Comparison of ENCODE assay signal across 8 mouse cellular contexts in genomic region chr7:130545893-130546292, GRCm38 (mm10). TPM values are rescaled to one million over a fixed set of nuclear protein-coding genes. Genes with fewer than 3 reads are reported as not detected.
DNase-seq lines count a peak whose midpoint lies in the region; ATAC-seq and TF ChIP-seq lines count a peak whose summit lies in the region.

No protein-coding gene starts in this region.

- no peak for ATAC-seq in kidney, embryonic 16.5 days (ENCODE audit: low FRiP score, low TSS enrichment)
- ATAC-seq in midbrain, postnatal 0 days (ENCODE audit: low FRiP score), result no peak

- no peak for DNase-seq in kidney, adult 11 months
- peak; percentile 14 for DNase-seq in induced T-regulatory cell, adult 2 months (ENCODE audit: low read depth)
- DNase-seq in midbrain, postnatal 0 days (ENCODE audit: low spot score), result no peak
- no peak for DNase-seq in right cerebral cortex, postnatal 36 days (ENCODE audit: low spot score in 2 of 2)
- DNase-seq in thymus, postnatal 36 days, result no peak
- no peak for DNase-seq in ovary, postnatal 14 days (ENCODE audit: low spot score)

- 44% methylated on average over 3 of the region's 3 CpGs for WGBS in kidney, embryonic 16.5 days
- WGBS in midbrain, postnatal 0 days, result 61% methylated on average over 3 of the region's 3 CpGs

- H3K9me3 ChIP-seq in kidney, embryonic 16.5 days (ENCODE audit: low read length), result no peaks in the 10 kb centered on the region
- no peaks in the 10 kb centered on the region for H3K9me3 ChIP-seq in midbrain, postnatal 0 days (ENCODE audit: low read length)

- peak overlapping the region; percentile 82 for H3K4me2 ChIP-seq in kidney, embryonic 16.5 days (replicated peaks; ENCODE audit: low read depth, low read length)
- H3K4me2 ChIP-seq in midbrain, postnatal 0 days (ENCODE audit: low read depth, low read length, poor library complexity, severe bottlenecking), result peak overlapping the region; percentile 51

- peaks cover 11% of the 10 kb centered on the region for H3K4me1 ChIP-seq in kidney, embryonic 16.5 days (ENCODE audit: insufficient read depth, low read length)
- H3K4me1 ChIP-seq in cortical plate, adult 2 months (ENCODE audit: control insufficient read depth, insufficient read depth, low read length), result no peaks in the 10 kb centered on the region
- peaks cover 5% of the 10 kb centered on the region; the same call in 1 of the 2 replicates for H3K4me1 ChIP-seq in midbrain, postnatal 0 days (ENCODE audit: insufficient read depth, low read length)

- H3K27me3 ChIP-seq in kidney, embryonic 16.5 days (ENCODE audit: insufficient read depth, low read length), result no peaks in the 10 kb centered on the region
- H3K27me3 ChIP-seq in midbrain, postnatal 0 days (ENCODE audit: insufficient read depth, low read length), result no peaks in the 10 kb centered on the region

- TF ChIP-seq CTCF in cortical plate, adult 2 months (IDR thresholded peaks at IDR 0.05; ENCODE audit: extremely low read depth, insufficient read depth, low read length), result no peak
- no peak for TF ChIP-seq CTCF in midbrain, postnatal 0 days (IDR thresholded peaks at IDR 0.05)

- TF ChIP-seq POLR2A in cortical plate, adult 2 months (IDR thresholded peaks at IDR 0.05; ENCODE audit: extremely low read depth, insufficient read depth, low read length), result no peak

- H3K36me3 ChIP-seq in kidney, embryonic 16.5 days (ENCODE audit: insufficient read depth, low read length), result peaks cover 37% of the 10 kb centered on the region
- H3K36me3 ChIP-seq in midbrain, postnatal 0 days (ENCODE audit: insufficient read depth, low read length), result no peaks in the 10 kb centered on the region

- H3K27ac ChIP-seq in kidney, embryonic 16.5 days (ENCODE audit: low read length), result peak overlapping the region; percentile 100
- H3K27ac ChIP-seq in cortical plate, adult 2 months (ENCODE audit: insufficient read depth, low read length), result no peak overlapping the region
- peak overlapping the region; percentile 91 for H3K27ac ChIP-seq in midbrain, postnatal 0 days (ENCODE audit: low read depth, low read length)

- H3K4me3 ChIP-seq in kidney, embryonic 16.5 days (ENCODE audit: low read length), result peak overlapping the region; percentile 92
- peak overlapping the region; percentile 54; the same call in 1 of the 2 replicates for H3K4me3 ChIP-seq in cortical plate, adult 2 months (ENCODE audit: insufficient read depth, low read length)
- H3K4me3 ChIP-seq in midbrain, postnatal 0 days (ENCODE audit: low read depth, low read length), result peak overlapping the region; percentile 89

- H3K9ac ChIP-seq in kidney, embryonic 16.5 days (replicated peaks; ENCODE audit: low read length), result peak overlapping the region; percentile 98
- 0 out of 2 replicates have a peak overlapping the region, but pooled peaks have one; percentile 86 for H3K9ac ChIP-seq in midbrain, postnatal 0 days (replicated peaks; ENCODE audit: low read length, poor library complexity, severe bottlenecking)

RNA-seq across cellular contexts. Expression of gene Ate1, which starts 25.7 kb away (rescaled TPM):
- polyA plus RNA-seq in kidney, embryonic 16.5 days (2015; fragmentation: Nextera tagmentation; extraction: Ambion mirVana), result 58.5 and 68.6 TPM in 2 replicates
- polyA plus RNA-seq in cortical plate, adult 2 months (2012; rRNA removed), result 22.6 and 26.1 TPM in 2 replicates
- 47.4 and 60.5 TPM in 2 replicates for total RNA-seq in midbrain, postnatal 0 days (2014; rRNA removed)
- 101 and 129 TPM in 2 replicates for polyA plus RNA-seq in midbrain, postnatal 0 days (2015; fragmentation: Nextera tagmentation; extraction: Ambion mirVana)

RNA-seq across cellular contexts. Expression of gene Nsmce4a, which starts 27.0 kb away (rescaled TPM):
- polyA plus RNA-seq in kidney, embryonic 16.5 days (2015; fragmentation: Nextera tagmentation; extraction: Ambion mirVana), result 155 and 159 TPM in 2 replicates
- polyA plus RNA-seq in cortical plate, adult 2 months (2012; rRNA removed), result 37.1 and 39.2 TPM in 2 replicates
- total RNA-seq in midbrain, postnatal 0 days (2014; rRNA removed), result 38.7 and 46.1 TPM in 2 replicates
- polyA plus RNA-seq in midbrain, postnatal 0 days (2015; fragmentation: Nextera tagmentation; extraction: Ambion mirVana), result 67.7 and 67.9 TPM in 2 replicates

RNA-seq across cellular contexts. Expression of gene Tacc2, which starts 31.3 kb away (rescaled TPM):
- polyA plus RNA-seq in kidney, embryonic 16.5 days (2015; fragmentation: Nextera tagmentation; extraction: Ambion mirVana), result 31.3 and 40.0 TPM in 2 replicates
- polyA plus RNA-seq in cortical plate, adult 2 months (2012; rRNA removed), result 44.6 and 49.4 TPM in 2 replicates
- 49.9 and 54.8 TPM in 2 replicates for total RNA-seq in midbrain, postnatal 0 days (2014; rRNA removed)
- polyA plus RNA-seq in midbrain, postnatal 0 days (2015; fragmentation: Nextera tagmentation; extraction: Ambion mirVana), result 52.4 and 55.9 TPM in 2 replicates
